Mouse (Mus musculus): ENCODE results near the gene Rnf10.

GRCm38 (mm10) chr5:115193226-115193625 lies 79.5 kb downstream of the Rnf10 start:
- TF ChIP-seq POLR2A (IDR thresholded peaks at IDR 0.05; ENCODE audit: borderline replicate concordance, extremely low read depth, insufficient read depth, insufficient read length, poor library complexity, severe bottlenecking): no peak
- no peak for TF ChIP-seq CTCF (IDR thresholded peaks at IDR 0.05; ENCODE audit: borderline replicate concordance, extremely low read depth, insufficient read depth, insufficient read length)

Data from brain, embryonic 14.5 days (tissue).